26 mouse cellular contexts compared by ENCODE assay signal in the genomic region with DNA sequence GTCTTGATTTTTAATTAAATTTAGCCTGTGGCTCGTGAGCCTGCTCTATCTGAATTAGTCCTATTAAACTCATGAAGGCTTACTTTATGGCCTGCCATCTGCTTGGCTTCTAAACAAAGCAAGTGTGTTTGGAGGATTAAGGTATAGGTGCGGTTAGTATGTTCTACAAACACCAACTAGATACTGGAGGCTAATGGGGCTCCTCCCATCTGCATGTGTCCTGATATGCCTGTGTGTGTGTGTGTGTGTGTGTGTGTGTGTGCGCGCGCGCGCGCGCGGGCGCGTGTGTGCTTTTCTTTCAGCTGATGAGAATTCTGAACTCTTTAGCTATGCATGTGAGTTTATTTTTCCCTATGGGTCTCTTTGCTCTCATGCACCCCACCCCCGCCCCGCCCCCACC. TPM values are rescaled to one million over a fixed set of nuclear protein-coding genes. Genes with fewer than 3 reads are reported as not detected.
DNase-seq lines count a peak whose midpoint lies in the region; ATAC-seq lines count a peak whose summit lies in the region.
"Had no signal": no experiment of that assay in that cellular context is flagged by ENCODE, and none has a peak within 500 bp of the region (broad histone marks: within the 10 kb centered on the region; RNA-seq: fewer than 3 reads in every experiment).

No protein-coding gene starts in this region.

- H3K4me2 ChIP-seq in liver, embryonic 12.5 days, result peak overlapping the region; percentile 48
- H3K4me2 ChIP-seq: midbrain, embryonic 13.5 days; neural tube, embryonic 13.5 days had no signal

- 54% methylated on average over 14 of the region's 14 CpGs for WGBS in liver, embryonic 12.5 days (ENCODE audit: insufficient replicate concordance)

- H3K27ac ChIP-seq in liver, embryonic 12.5 days, result peak overlapping the region; percentile 73
- H3K27ac ChIP-seq: embryonic facial prominence, embryonic 10.5 days; hindbrain, postnatal 0 days; limb, embryonic 10.5 days; midbrain, embryonic 13.5 days; neural tube, embryonic 13.5 days had no signal

- H3K9me3 ChIP-seq in erythroblast, embryonic 14.5 days (ENCODE audit: control insufficient read depth, low read length), result peaks cover 7% of the 10 kb centered on the region
- H3K9me3 ChIP-seq in liver, embryonic 12.5 days (replicated peaks), result 0 out of 2 replicates have a peak, but pooled peaks cover 3% of the 10 kb centered on the region
- H3K9me3 ChIP-seq: limb, embryonic 10.5 days; midbrain, embryonic 13.5 days had no signal

- peaks cover 50% of the 10 kb centered on the region for H3K4me1 ChIP-seq in erythroblast, embryonic 14.5 days (ENCODE audit: control insufficient read depth)
- H3K4me1 ChIP-seq in liver, embryonic 12.5 days, result peaks cover 31% of the 10 kb centered on the region

- no peaks in the 10 kb centered on the region; the same call in 1 of the 2 replicates for H3K36me3 ChIP-seq in erythroblast, embryonic 14.5 days (ENCODE audit: control insufficient read depth)
- peaks cover 8% of the 10 kb centered on the region for H3K36me3 ChIP-seq in liver, embryonic 12.5 days
- H3K36me3 ChIP-seq: embryonic facial prominence, embryonic 10.5 days; limb, embryonic 10.5 days; midbrain, embryonic 13.5 days; neural tube, embryonic 13.5 days had no signal

- no peak overlapping the region for H3K9ac ChIP-seq in liver, embryonic 12.5 days
- H3K9ac ChIP-seq: midbrain, embryonic 13.5 days; neural tube, embryonic 13.5 days had no signal

- peak; percentile 44 for DNase-seq in c-Kit-negative CD71-positive TER-119-positive erythroid progenitor cells, embryonic 14.5 days (ENCODE audit: low read depth, low spot score)
- no peak for DNase-seq in kidney, adult 18-20 months
- DNase-seq in ovary, postnatal 14 days (ENCODE audit: low spot score), result no peak
- DNase-seq in thymus, postnatal 10 days (ENCODE audit: low spot score in 2 of 2), result no peak
- DNase-seq in thymus, postnatal 36 days, result no peak
- DNase-seq: adrenal gland, postnatal 10 days; cerebellum, adult 18-20 months; gastrocnemius, postnatal 36 days; kidney, adult 8-10 months; kidney, postnatal 25 days; lung, adult 2 months; lung, postnatal 4 days; spleen, adult 18-20 months had no signal

- H3K27me3 ChIP-seq in erythroblast, embryonic 14.5 days (ENCODE audit: control insufficient read depth), result peaks cover 7% of the 10 kb centered on the region
- peaks cover 10% of the 10 kb centered on the region; the same call in 1 of the 2 replicates for H3K27me3 ChIP-seq in liver, embryonic 12.5 days (replicated peaks)
- H3K27me3 ChIP-seq: midbrain, embryonic 13.5 days; neural tube, embryonic 13.5 days had no signal

- peak; percentile 93 for ATAC-seq in liver, embryonic 12.5 days
- ATAC-seq in megakaryocyte-erythroid progenitor cell, adult 5-6 weeks (replicated peaks; ENCODE audit: low FRiP score, low TSS enrichment, poor library complexity, severe bottlenecking), result peak; percentile 94
- ATAC-seq: forebrain, embryonic 14.5 days; hindbrain, postnatal 0 days; midbrain, embryonic 13.5 days had no signal

- H3K4me3 ChIP-seq in erythroblast, embryonic 14.5 days (replicated peaks), result peak overlapping the region; percentile 28
- no peak overlapping the region for H3K4me3 ChIP-seq in liver, embryonic 12.5 days
- H3K4me3 ChIP-seq: embryonic facial prominence, embryonic 10.5 days; limb, embryonic 10.5 days; midbrain, embryonic 13.5 days; neural tube, embryonic 13.5 days had no signal

RNA-seq across cellular contexts. Expression of gene Il22ra1, which starts 11.7 kb away (rescaled TPM):
- polyA plus RNA-seq in erythroblast, embryonic 14.5 days (2012), result 0.02 TPM in 1 of 2 replicates, not detected in the other
- polyA plus RNA-seq in liver, embryonic 12.5 days (2016; fragmentation: Nextera tagmentation; extraction: Ambion mirVana), result 0.19 and 0.37 TPM in 2 replicates
- not detected in 2 replicates for total RNA-seq in megakaryocyte-erythroid progenitor cell, adult 5-6 weeks (2014; fragmentation: Nextera tagmentation)
- total RNA-seq in megakaryocyte-erythroid progenitor cell, adult 5-6 weeks (2017), result not detected in 2 replicates
- total RNA-seq: gastrocnemius, postnatal 36 days; hematopoietic stem cell, adult 5-6 weeks had no signal
- polyA plus RNA-seq: forebrain, embryonic 14.5 days; heart, embryonic 16.5 days; hindbrain, postnatal 0 days; limb, embryonic 10.5 days; midbrain, embryonic 13.5 days; neural tube, embryonic 13.5 days; thymus, postnatal 0 days had no signal

RNA-seq across cellular contexts. Expression of gene Myom3, which starts 19.8 kb away (rescaled TPM):
- polyA plus RNA-seq in erythroblast, embryonic 14.5 days (2012), result not detected in 2 replicates
- polyA plus RNA-seq in liver, embryonic 12.5 days (2016; fragmentation: Nextera tagmentation; extraction: Ambion mirVana), result 0.11 and 0.18 TPM in 2 replicates
- not detected in 2 replicates for total RNA-seq in megakaryocyte-erythroid progenitor cell, adult 5-6 weeks (2014; fragmentation: Nextera tagmentation)
- not detected in 2 replicates for total RNA-seq in megakaryocyte-erythroid progenitor cell, adult 5-6 weeks (2017)
- total RNA-seq: hematopoietic stem cell, adult 5-6 weeks had no signal
- polyA plus RNA-seq: embryonic facial prominence, embryonic 10.5 days had no signal

RNA-seq across cellular contexts. Expression of gene Ifnlr1, which starts 53.6 kb away (rescaled TPM):
- polyA plus RNA-seq in erythroblast, embryonic 14.5 days (2012), result not detected in 2 replicates
- 0.06 and 0.07 TPM in 2 replicates for polyA plus RNA-seq in liver, embryonic 12.5 days (2016; fragmentation: Nextera tagmentation; extraction: Ambion mirVana)
- 0.28 and 1.6 TPM in 2 replicates for total RNA-seq in megakaryocyte-erythroid progenitor cell, adult 5-6 weeks (2014; fragmentation: Nextera tagmentation)
- 0.15 and 0.28 TPM in 2 replicates for total RNA-seq in megakaryocyte-erythroid progenitor cell, adult 5-6 weeks (2017)
- polyA plus RNA-seq: C2C12 had no signal
